Mouse (Mus musculus) limb, embryonic 11.5 days (tissue): ENCODE results near the gene Sp1. TPM values are rescaled to one million over a fixed set of nuclear protein-coding genes. Genes with fewer than 3 reads are reported as not detected.

Experiments
- ATAC-seq: fragments of 200-750 bp; cut with Nextera tagmentation; 2 replicates; pipeline ENCODE4 v1.8.0; 2017; ENCODE audit warnings: low read depth; ENCODE audit not compliant: insufficient number of reproducible peaks, low FRiP score, low TSS enrichment
- DNase-seq: peaks from one replicate; pipeline ENCODE4 v3.0.0-alpha.2; 2015; ENCODE audit warnings: low spot score
- H3K27ac ChIP-seq: fragments of 300-500 bp; sonication (generic); replicated peaks from 2 replicates; pipeline ENCODE4 v1.5.1; 2014; ENCODE audit warnings: low read depth, mild to moderate bottlenecking, low read length
- H3K27me3 ChIP-seq: fragments of 300-500 bp; sonication (generic); 2 replicates; pipeline ENCODE4 v1.6.1; 2014; ENCODE audit warnings: mild to moderate bottlenecking, low read length, mixed read lengths; ENCODE audit not compliant: control insufficient read depth, insufficient read depth
- H3K36me3 ChIP-seq: fragments of 300-500 bp; sonication (generic); 2 replicates; pipeline ENCODE4 v1.6.1; 2014; ENCODE audit warnings: mild to moderate bottlenecking, low read length, moderate library complexity, mixed read lengths; ENCODE audit not compliant: control insufficient read depth, insufficient read depth
- H3K4me1 ChIP-seq: fragments of 300-500 bp; sonication (generic); 2 replicates; pipeline ENCODE4 v1.6.1; 2014; ENCODE audit warnings: low read length, mixed read lengths; ENCODE audit not compliant: control insufficient read depth, insufficient read depth
- H3K4me2 ChIP-seq: fragments of 300-500 bp; sonication (generic); 2 replicates; pipeline ENCODE4 v1.6.1; 2014; ENCODE audit warnings: low read depth, mild to moderate bottlenecking, moderate library complexity; ENCODE audit not compliant: severe bottlenecking
- H3K4me3 ChIP-seq: fragments of 300-500 bp; sonication (generic); 2 replicates; pipeline ENCODE4 v1.5.1; 2014; ENCODE audit warnings: low read depth, low read length
- H3K9ac ChIP-seq: fragments of 300-500 bp; sonication (generic); 2 replicates; pipeline ENCODE4 v1.6.1; 2014; ENCODE audit warnings: mild to moderate bottlenecking, low read length
- H3K9me3 ChIP-seq: fragments of 300-500 bp; sonication (generic); 2 replicates; pipeline ENCODE4 v1.6.1; 2016; ENCODE audit warnings: low read length; ENCODE audit not compliant: control insufficient read depth
- WGBS: fragments of 180-500 bp; shearing (Covaris S2); extraction: QIAGEN DNeasy Blood & Tissue Kit; methylation state at CpG from one replicate; pipeline ENCODE4 v1.1.7; 2014; 5-methylcytosine and 5-hydroxymethylcytosine counted together
- polyA plus RNA-seq: library from polyadenylated mRNA; unstranded; fragments of >200 nt; fragmentation: Nextera tagmentation; extraction: Ambion mirVana; gene quantifications from 2 replicates; pipeline ENCODE4 v1.2.1, GENCODE M21; 2014

Sp1 gene
- polyA plus RNA-seq, 1 experiment from 2014 or later = 11.8 TPM

GRCm38 (mm10) chr15:102388942-102389341, 17.0 kb upstream of the Sp1 start:
- no peaks in the 10 kb centered on the region for H3K36me3 ChIP-seq
- no peak overlapping the region for H3K9ac ChIP-seq
- DNase-seq (no peak), ATAC-seq (no peak)
- H3K27me3 ChIP-seq = no peaks in the 10 kb centered on the region
- WGBS = 92% methylated on average over 3 of the region's 3 CpGs
- H3K4me3 ChIP-seq = no peak overlapping the region
- H3K27ac ChIP-seq = no peak overlapping the region
- no peaks in the 10 kb centered on the region for H3K4me1 ChIP-seq
- no peak overlapping the region for H3K4me2 ChIP-seq
- H3K9me3 ChIP-seq = no peaks in the 10 kb centered on the region

- no peaks in the 10 kb centered on the region for H3K36me3 ChIP-seq
- 66% methylated on average over 2 of the region's 2 CpGs for WGBS
- no peak overlapping the region for H3K27ac ChIP-seq
- ATAC-seq (no peak), DNase-seq (no peak)
- peaks cover 8% of the 10 kb centered on the region; the same call in 1 of the 2 replicates for H3K4me1 ChIP-seq
- H3K27me3 ChIP-seq = no peaks in the 10 kb centered on the region
- H3K4me2 ChIP-seq = no peak overlapping the region
- no peak overlapping the region for H3K4me3 ChIP-seq
- H3K9ac ChIP-seq = no peak overlapping the region
- H3K9me3 ChIP-seq = no peaks in the 10 kb centered on the region
Measured at GRCm38 (mm10) chr15:102392520-102392919, 13.4 kb upstream of the Sp1 start.

- Histone ChIP-seq H3K4me2 (no peak overlapping the region), H3K27ac (no peak overlapping the region; the same call in 1 of the 2 replicates), H3K9ac (no peak overlapping the region), H3K9me3 (no peaks in the 10 kb centered on the region), H3K4me3 (no peak overlapping the region), H3K36me3 (no peaks in the 10 kb centered on the region), H3K27me3 (no peaks in the 10 kb centered on the region), H3K4me1 (peaks cover 9% of the 10 kb centered on the region)
- ATAC-seq (no peak), DNase-seq (no peak)
Measured at GRCm38 (mm10) chr15:102393584-102394014, 12.3 kb upstream of the Sp1 start.

GRCm38 (mm10) chr15:102395061-102395460, 10.9 kb upstream of the Sp1 start:
- 4% methylated on average over 3 of the region's 3 CpGs for WGBS
- H3K36me3 ChIP-seq = no peaks in the 10 kb centered on the region
- H3K27me3 ChIP-seq = no peaks in the 10 kb centered on the region
- H3K27ac ChIP-seq = 0 out of 2 replicates have a peak overlapping the region, but pooled peaks have one; percentile 22
- H3K4me3 ChIP-seq = no peak overlapping the region
- H3K4me2 ChIP-seq = no peak overlapping the region
- H3K9ac ChIP-seq = no peak overlapping the region
- peaks cover 15% of the 10 kb centered on the region for H3K4me1 ChIP-seq
- DNase-seq (peak; percentile 34), ATAC-seq (no peak)
- H3K9me3 ChIP-seq = no peaks in the 10 kb centered on the region

- DNase-seq (no peak), ATAC-seq (no peak)
- Histone ChIP-seq H3K9me3 (no peaks in the 10 kb centered on the region), H3K27ac (0 out of 2 replicates have a peak overlapping the region, but pooled peaks have one; percentile 76), H3K27me3 (no peaks in the 10 kb centered on the region), H3K4me3 (no peak overlapping the region), H3K4me2 (peak overlapping the region; percentile 63; the same call in 1 of the 2 replicates), H3K9ac (no peak overlapping the region), H3K4me1 (peaks cover 15% of the 10 kb centered on the region), H3K36me3 (no peaks in the 10 kb centered on the region)
- WGBS = 18% methylated on average over 5 of the region's 5 CpGs
Measured at GRCm38 (mm10) chr15:102398629-102399028, 7.3 kb upstream of the Sp1 start.

- 2% methylated on average over 34 of the region's 34 CpGs for WGBS
- no peaks in the 10 kb centered on the region for H3K36me3 ChIP-seq
- H3K4me1 ChIP-seq = peaks cover 15% of the 10 kb centered on the region
Measured at GRCm38 (mm10) chr15:102399229-102400221, 6.4 kb upstream of the Sp1 start.

GRCm38 (mm10) chr15:102400476-102401045, 5.4 kb upstream of the Sp1 start:
- Histone ChIP-seq H3K4me1 (peaks cover 8% of the 10 kb centered on the region), H3K9me3 (no peaks in the 10 kb centered on the region), H3K4me2 (no peak overlapping the region), H3K9ac (no peak overlapping the region), H3K27ac (peak overlapping the region; percentile 76), H3K27me3 (no peaks in the 10 kb centered on the region), H3K4me3 (no peak overlapping the region), H3K36me3 (no peaks in the 10 kb centered on the region)
- no peak for ATAC-seq
- 85% methylated on average over 10 of the region's 10 CpGs for WGBS
- DNase-seq = no peak

More at GRCm38 (mm10) chr15:102399229-102400221, 6.4 kb upstream of the Sp1 start:
- ATAC-seq = peak; percentile 77
- H3K4me2 ChIP-seq = peak overlapping the region; percentile 63
- H3K27ac ChIP-seq = peak overlapping the region; percentile 76
- no peaks in the 10 kb centered on the region for H3K9me3 ChIP-seq
- H3K9ac ChIP-seq = peak overlapping the region; percentile 62
- peak overlapping the region; percentile 45 for H3K4me3 ChIP-seq
- H3K27me3 ChIP-seq = no peaks in the 10 kb centered on the region
- DNase-seq = peak; percentile 88

DNA sequence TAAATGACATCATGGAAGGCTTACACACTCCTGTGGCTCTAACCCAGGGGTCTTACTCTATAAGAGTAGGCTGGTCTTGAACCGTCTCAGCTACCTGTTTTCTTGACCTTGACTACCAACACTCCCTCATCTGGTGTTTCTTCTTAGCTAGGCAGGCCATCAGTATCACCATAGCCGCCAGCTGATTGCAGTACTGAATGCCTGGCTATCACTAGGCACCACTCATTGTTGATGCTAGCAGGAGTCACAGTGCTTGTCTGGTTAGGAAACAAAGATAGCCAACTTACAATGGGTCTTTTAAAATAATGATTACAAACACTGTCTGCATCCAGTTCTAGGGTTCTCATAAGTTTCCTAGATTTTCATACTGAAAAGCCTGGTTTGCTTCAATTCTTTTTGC, 4.7 kb upstream of the Sp1 start:
- DNase-seq = no peak
- H3K9ac ChIP-seq = no peak overlapping the region

More for the DNA sequence above, 4.7 kb upstream of the Sp1 start:
- WGBS = 83% methylated on average over 2 of the region's 2 CpGs
- Histone ChIP-seq H3K4me2 (no peak overlapping the region), H3K9me3 (no peaks in the 10 kb centered on the region), H3K27me3 (no peaks in the 10 kb centered on the region), H3K4me1 (peaks cover 8% of the 10 kb centered on the region), H3K27ac (0 out of 2 replicates have a peak overlapping the region, but pooled peaks have one; percentile 30), H3K36me3 (no peaks in the 10 kb centered on the region), H3K4me3 (no peak overlapping the region)
- ATAC-seq = no peak
